Mouse (Mus musculus): ENCODE measurements around the gene Swsap1. TPM values are rescaled to one million over a fixed set of nuclear protein-coding genes. Genes with fewer than 3 reads are reported as not detected.

The Swsap1 gene
- polyA plus RNA-seq, 1 experiment = 7.3 TPM

DNA sequence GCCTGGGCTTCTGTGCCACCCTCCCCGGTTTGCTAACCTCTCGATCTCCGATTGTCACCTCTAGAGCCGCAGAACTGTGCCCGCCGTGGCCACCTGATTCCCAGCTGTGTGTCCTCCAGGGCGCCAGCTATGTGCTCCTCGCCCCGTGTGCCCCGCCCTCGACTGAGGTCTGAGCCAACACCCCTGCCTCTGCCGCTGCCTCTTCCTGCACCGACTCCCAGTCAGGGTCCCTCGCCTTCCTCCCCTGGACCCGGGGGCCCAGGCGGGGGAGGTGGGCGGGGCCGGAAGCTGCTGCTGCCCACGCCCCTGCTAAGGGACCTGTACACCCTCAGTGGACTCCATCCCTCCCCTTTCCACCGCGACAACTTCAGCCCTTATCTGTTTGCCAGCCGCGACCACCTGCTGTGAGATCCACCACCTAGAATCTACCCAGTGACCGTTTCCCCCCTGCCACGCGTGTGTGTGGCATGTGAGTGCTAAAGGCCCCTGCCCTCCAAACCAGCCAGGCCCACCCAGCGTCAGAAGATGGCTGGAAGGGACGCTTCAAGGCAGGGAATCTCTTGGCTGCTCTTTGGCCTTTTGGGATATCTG lies 7.9 kb upstream of the Swsap1 start:
- Histone ChIP-seq H3K4me1 (ENCODE audit: control insufficient read depth, insufficient read depth, low read length) (peaks cover 1% of the 10 kb centered on the region; the same call in 1 of the 2 replicates), H3K4me3 (ENCODE audit: insufficient read depth, low read length) (no peak overlapping the region), H3K27ac (ENCODE audit: insufficient read depth, low read length) (no peak overlapping the region)
- TF ChIP-seq CTCF (IDR thresholded peaks at IDR 0.05; ENCODE audit: extremely low read depth, insufficient read depth, low read length) = no peak
- no peak for TF ChIP-seq POLR2A (IDR thresholded peaks at IDR 0.05; ENCODE audit: extremely low read depth, insufficient read depth, low read length)

DNA sequence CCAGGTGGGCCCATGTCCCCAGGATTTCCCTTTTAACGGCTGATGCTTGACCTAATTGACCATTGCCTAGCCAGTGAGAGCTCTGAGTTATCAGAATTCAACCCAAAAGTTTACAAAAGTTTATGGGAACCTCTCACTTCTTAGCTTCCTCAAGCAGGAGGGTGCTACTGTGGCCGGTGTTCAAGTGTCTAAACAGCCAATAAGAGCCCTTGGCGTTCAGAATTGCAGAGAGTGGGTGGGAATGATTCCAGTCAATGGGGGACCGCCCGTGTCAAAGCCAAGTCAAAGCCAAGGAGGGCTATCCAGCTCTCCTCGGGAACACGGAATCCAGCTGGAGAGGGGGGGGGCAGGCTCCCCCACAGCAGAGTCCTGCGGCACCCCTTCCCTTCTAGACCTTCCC lies 7.4 kb upstream of the Swsap1 start:
- Histone ChIP-seq H3K27ac (ENCODE audit: insufficient read depth, low read length) (0 out of 2 replicates have a peak overlapping the region, but pooled peaks have one; percentile 4), H3K4me3 (ENCODE audit: insufficient read depth, low read length) (no peak overlapping the region), H3K4me1 (ENCODE audit: control insufficient read depth, insufficient read depth, low read length) (peaks cover 2% of the 10 kb centered on the region)
- TF ChIP-seq POLR2A (IDR thresholded peaks at IDR 0.05; ENCODE audit: extremely low read depth, insufficient read depth, low read length) (no peak), CTCF (IDR thresholded peaks at IDR 0.05; ENCODE audit: extremely low read depth, insufficient read depth, low read length) (no peak)

DNA sequence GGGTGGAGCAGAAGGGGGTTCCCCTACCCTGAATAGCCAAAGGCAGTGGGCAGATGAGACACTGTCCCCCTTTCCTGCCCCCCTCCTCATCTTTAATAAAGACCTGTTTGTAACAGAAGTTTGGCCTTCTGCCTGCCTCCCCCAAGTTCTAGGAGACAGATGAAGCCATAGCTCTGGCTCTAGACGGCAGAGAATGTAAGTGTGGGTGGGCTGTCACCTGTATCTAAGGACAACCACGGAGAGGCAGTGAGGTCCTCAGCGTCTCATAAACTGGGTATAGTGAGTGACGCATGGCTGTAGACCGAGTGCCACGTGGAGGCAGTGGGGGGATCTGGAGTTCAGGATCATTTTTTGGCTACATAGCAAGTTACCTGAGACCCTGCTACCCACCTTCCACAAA lies 6.8 kb upstream of the Swsap1 start:
- H3K4me1 ChIP-seq (ENCODE audit: control insufficient read depth, insufficient read depth, low read length) = peaks cover 5% of the 10 kb centered on the region
- peak; percentile 48; the same call in 1 of the 2 replicates for TF ChIP-seq POLR2A (IDR thresholded peaks at IDR 0.05; ENCODE audit: extremely low read depth, insufficient read depth, low read length)
- TF ChIP-seq CTCF (IDR thresholded peaks at IDR 0.05; ENCODE audit: extremely low read depth, insufficient read depth, low read length) = no peak
- H3K4me3 ChIP-seq (ENCODE audit: insufficient read depth, low read length) = no peak overlapping the region
- H3K27ac ChIP-seq (ENCODE audit: insufficient read depth, low read length) = 0 out of 2 replicates have a peak overlapping the region, but pooled peaks have one; percentile 4

DNA sequence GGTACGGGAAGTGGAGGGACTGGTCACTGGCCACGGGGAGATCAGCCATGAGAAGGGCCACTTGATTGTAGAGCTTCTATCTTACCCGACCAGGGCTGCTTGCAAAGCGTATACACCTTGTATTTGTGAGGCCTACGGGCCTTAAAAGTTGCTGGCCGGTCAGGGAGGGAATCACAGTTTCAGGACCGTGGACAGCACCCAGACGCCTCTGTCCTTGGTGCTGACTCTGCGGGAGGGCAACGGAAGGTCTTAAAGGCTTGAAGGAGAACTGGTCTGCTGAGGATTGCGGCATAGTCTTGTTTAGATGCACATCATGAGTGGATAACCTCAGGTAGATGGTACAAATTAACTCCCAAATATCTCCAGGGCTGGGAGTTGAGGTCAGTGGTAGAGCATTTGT lies 5.2 kb upstream of the Swsap1 start:
- no peak for TF ChIP-seq POLR2A (IDR thresholded peaks at IDR 0.05; ENCODE audit: extremely low read depth, insufficient read depth, low read length)
- TF ChIP-seq CTCF (IDR thresholded peaks at IDR 0.05; ENCODE audit: extremely low read depth, insufficient read depth, low read length) = no peak
- Histone ChIP-seq H3K27ac (ENCODE audit: insufficient read depth, low read length) (no peak overlapping the region), H3K4me3 (ENCODE audit: insufficient read depth, low read length) (no peak overlapping the region), H3K4me1 (ENCODE audit: control insufficient read depth, insufficient read depth, low read length) (peaks cover 7% of the 10 kb centered on the region)

DNA sequence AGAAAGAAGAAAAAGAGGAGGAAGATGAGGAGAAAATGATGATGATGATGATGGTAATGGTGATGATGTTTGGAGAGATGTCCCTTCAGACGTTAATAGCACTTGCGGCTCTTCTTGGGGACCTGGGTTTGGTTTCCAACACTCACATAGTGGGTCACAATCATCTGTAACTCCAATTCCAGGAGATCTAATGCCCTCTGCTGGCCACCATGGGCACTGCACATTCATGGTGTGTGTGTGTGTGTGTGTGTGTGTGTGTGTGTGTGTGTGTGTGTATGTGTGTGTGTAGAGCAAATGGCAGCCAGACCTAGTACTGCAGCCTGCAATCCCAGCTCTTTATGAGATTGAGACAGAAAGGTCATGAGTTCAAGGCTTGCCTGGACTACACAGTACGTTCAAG lies 3.6 kb upstream of the Swsap1 start:
- H3K27ac ChIP-seq (ENCODE audit: insufficient read depth, low read length) = no peak overlapping the region
- peaks cover 7% of the 10 kb centered on the region for H3K4me1 ChIP-seq (ENCODE audit: control insufficient read depth, insufficient read depth, low read length)
- H3K4me3 ChIP-seq (ENCODE audit: insufficient read depth, low read length) = no peak overlapping the region
- no peak for TF ChIP-seq POLR2A (IDR thresholded peaks at IDR 0.05; ENCODE audit: extremely low read depth, insufficient read depth, low read length)
- 0 out of 2 replicates have a peak, but pooled peaks have one; percentile 19 for TF ChIP-seq CTCF (IDR thresholded peaks at IDR 0.05; ENCODE audit: extremely low read depth, insufficient read depth, low read length)

DNA sequence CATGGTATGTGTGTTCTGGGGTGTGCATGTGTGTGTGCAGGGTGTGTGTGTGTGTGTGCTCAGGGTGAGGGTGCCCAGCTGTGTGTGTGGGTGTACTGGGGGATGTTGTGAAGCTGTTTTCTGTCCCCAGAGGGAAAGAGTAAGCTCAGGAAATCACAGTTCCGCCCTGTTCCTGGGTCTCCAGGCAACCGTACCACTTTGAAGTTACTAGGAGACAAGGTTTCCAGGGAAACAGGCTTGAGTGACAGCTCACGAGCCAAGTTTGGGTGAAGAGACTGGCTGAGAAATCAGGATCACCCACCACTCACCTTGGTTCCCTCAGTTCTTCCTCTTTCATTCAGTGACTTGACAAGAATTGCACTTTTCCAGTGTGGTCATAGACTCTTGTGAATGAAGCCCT lies 2.0 kb upstream of the Swsap1 start:
- Histone ChIP-seq H3K27ac (ENCODE audit: insufficient read depth, low read length) (no peak overlapping the region), H3K4me1 (ENCODE audit: control insufficient read depth, insufficient read depth, low read length) (peaks cover 6% of the 10 kb centered on the region; the same call in 1 of the 2 replicates), H3K4me3 (ENCODE audit: insufficient read depth, low read length) (no peak overlapping the region)
- TF ChIP-seq CTCF (IDR thresholded peaks at IDR 0.05; ENCODE audit: extremely low read depth, insufficient read depth, low read length) = no peak
- no peak for TF ChIP-seq POLR2A (IDR thresholded peaks at IDR 0.05; ENCODE audit: extremely low read depth, insufficient read depth, low read length)

DNA sequence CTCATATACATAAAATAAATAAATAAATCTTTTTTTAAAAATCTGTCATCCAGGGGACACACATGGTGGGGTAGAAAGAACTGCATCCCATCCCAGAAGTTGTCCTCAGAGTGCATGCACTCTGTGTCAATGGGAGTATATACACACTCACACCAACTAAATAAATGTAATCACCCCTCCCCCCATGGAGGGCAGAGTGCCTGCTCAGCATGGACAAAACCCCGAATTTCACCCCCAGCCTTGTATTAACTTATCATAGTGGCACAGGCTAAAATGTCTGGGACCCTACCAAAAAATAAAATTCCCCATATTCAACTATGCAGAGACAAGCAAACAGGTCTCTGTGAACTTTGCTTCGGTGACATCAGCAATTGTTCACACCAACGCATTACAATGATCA lies 920 bp upstream of the Swsap1 start:
- TF ChIP-seq CTCF (IDR thresholded peaks at IDR 0.05; ENCODE audit: extremely low read depth, insufficient read depth, low read length) (no peak), POLR2A (IDR thresholded peaks at IDR 0.05; ENCODE audit: extremely low read depth, insufficient read depth, low read length) (no peak)
- H3K4me3 ChIP-seq (ENCODE audit: insufficient read depth, low read length) = no peak overlapping the region
- peaks cover 5% of the 10 kb centered on the region; the same call in 1 of the 2 replicates for H3K4me1 ChIP-seq (ENCODE audit: control insufficient read depth, insufficient read depth, low read length)
- no peak overlapping the region for H3K27ac ChIP-seq (ENCODE audit: insufficient read depth, low read length)

DNA sequence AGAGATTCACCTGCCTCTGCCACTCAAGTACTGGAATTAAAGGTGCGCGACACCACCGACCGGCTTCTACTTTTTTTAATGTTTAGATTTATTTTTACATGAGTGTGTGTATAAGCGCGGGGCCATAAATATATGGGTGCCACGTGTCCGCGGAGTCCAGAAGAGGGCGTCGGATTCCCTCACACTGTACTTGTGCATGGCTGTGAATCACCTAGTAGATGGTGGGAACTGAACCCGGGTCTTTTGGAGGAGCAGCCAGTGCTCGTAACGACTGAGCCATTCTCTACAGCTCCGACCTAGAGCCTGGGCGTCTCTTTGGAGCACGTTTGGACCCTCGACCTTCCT lies 358 bp upstream of the Swsap1 start:
- TF ChIP-seq POLR2A (IDR thresholded peaks at IDR 0.05; ENCODE audit: extremely low read depth, insufficient read depth, low read length) (no peak), CTCF (IDR thresholded peaks at IDR 0.05; ENCODE audit: extremely low read depth, insufficient read depth, low read length) (0 out of 2 replicates have a peak, but pooled peaks have one; percentile 5)
- H3K27ac ChIP-seq (ENCODE audit: insufficient read depth, low read length) = peak overlapping the region; percentile 3; the same call in 1 of the 2 replicates
- peak overlapping the region; percentile 36 for H3K4me3 ChIP-seq (ENCODE audit: insufficient read depth, low read length)
- H3K4me1 ChIP-seq (ENCODE audit: control insufficient read depth, insufficient read depth, low read length) = peaks cover 5% of the 10 kb centered on the region; the same call in 1 of the 2 replicates

DNA sequence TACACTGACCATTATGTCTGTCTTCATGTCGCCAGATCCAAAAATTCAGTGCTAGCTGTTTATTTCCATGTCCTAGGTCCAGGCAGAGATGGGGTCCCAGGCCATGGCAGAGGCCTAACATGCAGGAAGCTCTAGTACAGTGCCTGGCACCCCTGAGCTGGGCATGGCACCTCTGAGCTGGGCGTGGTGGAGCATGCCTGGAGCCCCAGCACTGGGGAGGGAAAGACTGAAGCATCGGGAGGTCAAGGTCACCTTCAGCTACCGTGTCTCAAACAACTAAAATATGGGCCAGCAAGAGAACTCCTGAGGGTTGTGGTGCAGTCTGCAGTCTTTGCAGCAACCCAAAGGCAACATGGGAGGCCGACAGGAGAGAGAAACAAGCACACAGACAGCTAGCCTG lies 2.8 kb downstream of the Swsap1 start:
- H3K4me3 ChIP-seq (ENCODE audit: insufficient read depth, low read length) = no peak overlapping the region
- no peak for TF ChIP-seq CTCF (IDR thresholded peaks at IDR 0.05; ENCODE audit: extremely low read depth, insufficient read depth, low read length)
- TF ChIP-seq POLR2A (IDR thresholded peaks at IDR 0.05; ENCODE audit: extremely low read depth, insufficient read depth, low read length) = no peak
- H3K4me1 ChIP-seq (ENCODE audit: control insufficient read depth, insufficient read depth, low read length) = peaks cover 2% of the 10 kb centered on the region; the same call in 1 of the 2 replicates
- no peak overlapping the region for H3K27ac ChIP-seq (ENCODE audit: insufficient read depth, low read length)

DNA sequence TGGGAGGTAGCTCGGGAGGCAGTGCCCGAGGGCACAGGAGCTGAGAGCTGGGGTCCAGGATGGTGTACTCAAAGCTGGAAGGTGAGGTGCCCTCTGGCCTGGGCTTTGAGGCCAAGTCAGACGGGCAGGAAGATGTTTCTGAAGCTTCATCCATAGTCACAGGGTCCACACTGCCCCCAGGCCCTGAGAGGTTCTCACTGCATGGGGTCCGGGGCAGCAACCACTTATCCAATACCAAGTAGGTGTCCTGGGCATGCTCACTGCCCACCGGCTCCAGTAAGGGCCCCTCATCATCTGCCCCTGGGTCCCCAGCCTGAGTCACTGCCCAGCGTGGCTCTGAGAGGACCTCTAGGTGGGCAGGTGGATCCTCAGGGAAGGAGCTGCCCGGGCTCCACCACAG lies 3.7 kb downstream of the Swsap1 start:
- H3K4me1 ChIP-seq (ENCODE audit: control insufficient read depth, insufficient read depth, low read length) = no peaks in the 10 kb centered on the region
- H3K4me3 ChIP-seq (ENCODE audit: insufficient read depth, low read length) = no peak overlapping the region
- H3K27ac ChIP-seq (ENCODE audit: insufficient read depth, low read length) = no peak overlapping the region
- no peak for TF ChIP-seq CTCF (IDR thresholded peaks at IDR 0.05; ENCODE audit: extremely low read depth, insufficient read depth, low read length)
- TF ChIP-seq POLR2A (IDR thresholded peaks at IDR 0.05; ENCODE audit: extremely low read depth, insufficient read depth, low read length) = no peak

Measured in cortical plate, adult 2 months (tissue).